Mouse (Mus musculus) C2C12 (cell line): ENCODE measurements around the gene Rtf1. TPM values are rescaled to one million over a fixed set of nuclear protein-coding genes. Genes with fewer than 3 reads are reported as not detected.

ENCODE experiments used
- H3K27me3 ChIP-seq: one replicate; pipeline ENCODE4 v1.6.1; 2011; ENCODE audit not compliant: control insufficient read depth, insufficient read depth, insufficient read length
- H3K36me3 ChIP-seq: one replicate; pipeline ENCODE4 v1.6.1; 2011; ENCODE audit not compliant: control insufficient read depth, insufficient read depth
- H3K4me3 ChIP-seq: one replicate; pipeline ENCODE4 v1.5.1; 2011; ENCODE audit warnings: mild to moderate bottlenecking, control low read depth; ENCODE audit not compliant: poor library complexity, insufficient read depth, severe bottlenecking
- H3K79me2 ChIP-seq: one replicate; pipeline ENCODE4 v1.6.1; 2011; ENCODE audit not compliant: control insufficient read depth, insufficient read depth
- H3K79me3 ChIP-seq: one replicate; pipeline ENCODE4 v1.6.1; 2011; ENCODE audit warnings: low read depth, control low read depth
- H3ac ChIP-seq: one replicate; pipeline ENCODE3; 2011; ENCODE audit warnings: low read depth; ENCODE audit not compliant: control insufficient read depth, insufficient read length
- CEBPB ChIP-seq: IDR thresholded peaks from one replicate; pipeline ENCODE4 v1.6.1; 2011; ENCODE audit warnings: low read depth, mild to moderate bottlenecking, control low read depth, moderate library complexity
- CTCF ChIP-seq: IDR thresholded peaks from one replicate; pipeline ENCODE4 v1.5.1; 2011; ENCODE audit not compliant: control insufficient read depth, insufficient read depth, insufficient read length
- FOSL1 ChIP-seq: IDR thresholded peaks from one replicate; pipeline ENCODE4 v1.8.0; 2011; ENCODE audit warnings: mild to moderate bottlenecking, low read length; ENCODE audit not compliant: poor library complexity, insufficient read depth, severe bottlenecking
- MAX ChIP-seq: IDR thresholded peaks from one replicate; pipeline ENCODE4 v1.6.1; 2011; ENCODE audit warnings: mild to moderate bottlenecking, control low read depth
- MYOD1 ChIP-seq: IDR thresholded peaks from one replicate; pipeline ENCODE4 v1.6.1; 2011; ENCODE audit warnings: low read depth; ENCODE audit not compliant: control insufficient read depth, insufficient read length
- MYOG ChIP-seq: IDR thresholded peaks from one replicate; pipeline ENCODE4 v1.6.1; 2011; ENCODE audit not compliant: control insufficient read depth, insufficient read length; ENCODE audit errors: extremely low read depth
- USF1 ChIP-seq: IDR thresholded peaks from one replicate; pipeline ENCODE4 v1.6.1; 2011; ENCODE audit warnings: low read depth, mild to moderate bottlenecking, control low read depth, moderate library complexity
- polyA plus RNA-seq: library from polyadenylated mRNA; unstranded; fragments of >200 nt; fragmentation: generic; extraction: Trizol; gene quantifications from one replicate; pipeline ENCODE4 v1.2.1, GENCODE M21; 2012; ENCODE audit warnings: missing spikeins

Rtf1 gene
- polyA plus RNA-seq, 1 experiment: 9.5 TPM

- H3K79me2 ChIP-seq: no peaks in the 10 kb centered on the region
- H3K36me3 ChIP-seq: peaks cover 60% of the 10 kb centered on the region
- H3ac ChIP-seq: no peak overlapping the region
- no peaks in the 10 kb centered on the region for H3K79me3 ChIP-seq
- TF ChIP-seq CEBPB (no peak), USF1 (no peak), MYOD1 (no peak), MAX (no peak), MYOG (no peak), FOSL1 (no peak), CTCF (no peak)
- H3K4me3 ChIP-seq: no peak overlapping the region
- no peaks in the 10 kb centered on the region for H3K27me3 ChIP-seq
These were observed 46.2 kb downstream of the Rtf1 start for GRCm38 (mm10) chr2:119721070-119721469.

GRCm38 (mm10) chr2:119727762-119728416, 53.0 kb downstream of the Rtf1 start:
- H3K27me3 ChIP-seq: no peaks in the 10 kb centered on the region
- no peaks in the 10 kb centered on the region for H3K79me2 ChIP-seq
- no peaks in the 10 kb centered on the region for H3K79me3 ChIP-seq
- no peak overlapping the region for H3K4me3 ChIP-seq
- peaks cover 63% of the 10 kb centered on the region for H3K36me3 ChIP-seq
- H3ac ChIP-seq: no peak overlapping the region
- TF ChIP-seq MYOG (no peak), USF1 (no peak), MAX (no peak), FOSL1 (no peak), CTCF (no peak), CEBPB (no peak), MYOD1 (no peak)

GRCm38 (mm10) chr2:119730735-119731134, 55.9 kb downstream of the Rtf1 start:
- H3ac ChIP-seq: no peak overlapping the region
- TF ChIP-seq FOSL1 (no peak), MYOD1 (no peak), USF1 (no peak), CTCF (no peak), MAX (no peak), CEBPB (no peak), MYOG (no peak)
- H3K4me3 ChIP-seq: no peak overlapping the region
- no peaks in the 10 kb centered on the region for H3K79me2 ChIP-seq
- no peaks in the 10 kb centered on the region for H3K27me3 ChIP-seq
- no peaks in the 10 kb centered on the region for H3K79me3 ChIP-seq
- H3K36me3 ChIP-seq: peaks cover 50% of the 10 kb centered on the region

GRCm38 (mm10) chr2:119737124-119737523, 62.3 kb downstream of the Rtf1 start:
- H3K36me3 ChIP-seq: peaks cover 6% of the 10 kb centered on the region
- H3K27me3 ChIP-seq: no peaks in the 10 kb centered on the region
- no peaks in the 10 kb centered on the region for H3K79me3 ChIP-seq
- H3K4me3 ChIP-seq: no peak overlapping the region
- no peaks in the 10 kb centered on the region for H3K79me2 ChIP-seq
- H3ac ChIP-seq: no peak overlapping the region
- TF ChIP-seq MYOG (no peak), USF1 (no peak), MAX (no peak), CEBPB (no peak), MYOD1 (no peak), FOSL1 (no peak), CTCF (no peak)

GRCm38 (mm10) chr2:119740567-119740966, 65.7 kb downstream of the Rtf1 start:
- no peaks in the 10 kb centered on the region for H3K79me3 ChIP-seq
- H3K36me3 ChIP-seq: no peaks in the 10 kb centered on the region
- no peaks in the 10 kb centered on the region for H3K27me3 ChIP-seq
- H3K4me3 ChIP-seq: no peak overlapping the region
- TF ChIP-seq USF1 (no peak), MYOD1 (no peak), CTCF (no peak), CEBPB (no peak), FOSL1 (no peak), MYOG (no peak), MAX (no peak)
- H3ac ChIP-seq: no peak overlapping the region
- no peaks in the 10 kb centered on the region for H3K79me2 ChIP-seq

DNA sequence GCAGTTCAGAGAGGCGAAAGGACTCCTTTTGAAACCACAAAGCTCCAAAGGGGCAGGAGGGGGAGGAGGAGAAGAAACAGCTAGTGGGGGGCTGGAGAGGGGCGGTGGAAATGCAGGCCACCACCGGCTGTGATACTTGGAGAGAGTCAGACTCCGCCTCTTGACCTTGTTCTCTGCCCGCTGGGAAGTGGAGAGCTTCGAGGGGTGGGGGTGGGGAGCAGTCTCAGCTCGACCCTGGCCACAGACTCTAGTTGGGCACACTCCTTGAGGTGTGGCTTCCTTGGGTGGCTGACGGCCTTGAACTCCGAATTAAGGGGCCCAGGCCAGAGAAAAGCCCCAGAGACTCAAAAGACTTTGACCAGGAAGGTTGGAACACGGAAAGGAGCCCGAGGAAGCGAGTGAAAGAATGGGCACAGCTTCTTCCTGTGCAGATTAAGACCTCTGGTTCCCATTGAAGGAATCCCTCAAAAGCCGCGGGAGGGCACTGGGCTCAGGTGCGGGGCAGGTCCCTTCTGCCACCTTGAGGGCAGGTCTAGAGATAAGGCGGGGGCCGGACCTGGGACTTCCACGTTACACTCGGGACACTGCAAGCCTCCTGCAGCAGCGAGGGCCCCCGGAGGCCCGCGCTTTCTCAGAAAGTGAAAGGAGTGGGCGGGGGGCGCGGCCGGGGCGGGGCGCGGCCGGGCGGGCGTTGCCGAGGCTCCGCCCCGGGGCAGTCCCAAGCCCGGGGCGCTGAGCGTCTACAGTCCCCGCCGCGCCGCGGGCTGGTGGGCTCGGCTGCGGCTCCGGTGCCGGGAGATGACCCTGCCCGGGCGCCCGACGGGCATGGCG, 66.9 kb downstream of the Rtf1 start, which contains the start of gene Itpka:
Gene Itpka (plus strand): TSS at position 757 of the 831 bp plus-strand sequence.
- H3K27me3 ChIP-seq: no peaks in the 10 kb centered on the region
- H3ac ChIP-seq: peak within 1 kb of the TSS; percentile 73
- no peaks in the 10 kb centered on the region for H3K79me3 ChIP-seq
- no peaks in the 10 kb centered on the region for H3K79me2 ChIP-seq
- TF ChIP-seq CEBPB: no peak
- TF ChIP-seq CTCF: no peak
- no peak for TF ChIP-seq USF1
- no peak for TF ChIP-seq FOSL1
- no peak for TF ChIP-seq MYOG
- TF ChIP-seq MYOD1: no peak
- TF ChIP-seq MAX: no peak
- peak within 1 kb of the TSS; percentile 29 for H3K4me3 ChIP-seq
- no peaks in the 10 kb centered on the region for H3K36me3 ChIP-seq
